Mouse (Mus musculus) urinary bladder, adult 2 months (tissue): ENCODE measurements at regions not wholly inside any gene's neighbourhood (a gene's known extent, or its start where the extent isn't known, plus 50 kb on each side); places are given as distances from the start of the nearest gene placed in this dataset.

Source experiments
- DNase-seq: peaks from one replicate; pipeline ENCODE4 v3.0.0; 2022; ENCODE audit warnings: low spot score

DNA sequence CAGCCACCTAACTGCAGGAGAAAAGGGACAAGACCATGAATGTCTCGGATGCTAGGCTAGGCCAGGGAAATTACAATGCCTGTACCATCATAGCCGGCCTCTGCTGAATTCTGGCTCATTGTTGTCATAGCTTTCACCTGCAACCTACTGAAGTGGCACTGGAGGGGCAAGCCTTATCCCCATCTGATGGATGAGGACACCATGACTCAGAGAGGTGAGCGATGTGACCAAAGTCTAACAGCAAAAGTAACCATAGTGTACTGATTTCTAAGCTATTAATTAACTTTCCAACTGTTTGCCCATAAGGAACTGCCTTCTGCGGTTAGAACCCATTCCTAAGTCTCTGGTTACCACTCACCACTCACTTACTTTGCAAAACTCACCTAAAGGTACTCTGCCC, 536.6 kb upstream of the Klf4 start:
- no peak for DNase-seq

DNA sequence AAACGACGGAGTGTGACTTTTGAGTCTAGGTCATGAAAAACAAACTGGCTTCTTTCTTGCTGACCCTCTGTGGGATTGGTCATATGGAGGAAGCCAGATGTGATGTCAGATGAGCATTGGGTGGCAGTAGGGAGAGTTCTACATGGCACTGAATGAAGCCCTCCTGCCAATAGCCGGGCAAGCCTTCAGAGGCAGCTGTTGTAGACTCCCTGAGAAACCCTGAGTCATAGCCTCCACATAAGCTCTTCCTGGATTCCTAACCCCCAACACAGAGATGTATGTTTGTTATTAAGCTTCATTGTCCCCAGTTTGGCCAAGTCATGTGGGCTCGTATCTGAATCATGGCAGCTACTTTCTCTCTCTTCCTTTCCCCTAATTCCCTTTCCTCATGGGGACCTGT, 532.4 kb upstream of the Klf4 start:
- DNase-seq, result no peak

- DNase-seq, result no peak
These were observed 519.6 kb upstream of the Klf4 start for GRCm38 (mm10) chr4:56051792-56052380.

DNA sequence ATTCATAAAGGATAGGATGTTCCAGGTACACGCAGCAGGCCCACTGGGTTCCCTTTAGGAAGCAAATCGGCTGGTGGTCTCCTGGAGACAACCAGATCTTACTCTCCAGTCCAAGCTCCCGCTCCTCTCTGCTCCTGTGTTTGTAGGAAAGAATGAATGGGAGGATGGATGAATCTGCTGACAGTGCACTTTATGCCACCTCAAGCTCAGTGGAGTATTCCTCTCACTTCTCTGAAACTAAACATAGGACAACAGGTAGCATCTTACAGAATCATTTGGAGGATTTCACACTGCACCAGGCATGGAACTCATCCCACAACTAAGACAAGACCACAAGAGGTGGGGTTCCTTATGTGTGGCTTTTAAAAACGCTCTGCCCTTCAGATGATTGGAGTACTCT, 507.1 kb upstream of the Klf4 start:
- DNase-seq, result no peak

GRCm38 (mm10) chr4:56036334-56036733, 504.1 kb upstream of the Klf4 start:
- DNase-seq, result no peak

DNA sequence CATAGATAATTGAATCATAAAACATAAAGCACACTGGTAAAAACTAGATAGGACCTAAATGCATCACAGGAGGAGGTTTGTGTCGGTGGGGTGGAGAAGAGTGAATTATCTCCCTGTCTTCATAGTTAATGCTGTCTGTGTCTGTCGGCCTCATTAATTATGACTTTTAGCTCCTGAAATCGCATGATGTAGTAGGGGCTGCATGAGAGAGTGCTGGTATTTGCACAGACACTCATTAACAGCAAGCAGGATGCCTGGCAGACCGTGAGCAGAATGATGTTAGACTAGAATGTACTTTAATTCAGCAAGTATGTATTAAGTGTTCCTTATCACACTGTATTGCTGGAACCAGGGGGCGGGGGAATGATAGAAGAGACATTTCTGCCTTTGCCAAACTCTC, 503.3 kb upstream of the Klf4 start:
- no peak for DNase-seq

GRCm38 (mm10) chr4:56028441-56028840, 496.2 kb upstream of the Klf4 start:
- DNase-seq, result no peak

DNA sequence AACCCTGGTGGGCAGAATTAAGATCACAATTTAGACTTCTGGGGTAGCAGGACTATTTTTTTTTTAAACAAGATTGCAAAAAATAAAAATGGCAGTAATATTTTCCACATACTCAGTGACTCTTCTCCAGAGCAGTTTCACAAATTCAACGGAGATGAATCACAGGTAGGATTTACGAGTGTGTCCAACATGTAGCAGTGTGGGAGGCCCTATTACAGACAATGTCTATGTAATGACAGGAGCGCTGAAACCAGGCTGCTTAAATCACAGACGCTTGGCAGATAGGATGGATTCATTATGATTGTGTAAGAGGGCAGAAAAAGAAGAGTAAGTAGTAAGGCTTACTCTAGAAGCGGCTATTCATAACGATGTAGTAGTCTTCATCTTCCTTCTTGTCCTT, 495.0 kb upstream of the Klf4 start:
- no peak for DNase-seq

- DNase-seq, result no peak
These were observed 492.2 kb upstream of the Klf4 start for GRCm38 (mm10) chr4:56024478-56024877.

DNA sequence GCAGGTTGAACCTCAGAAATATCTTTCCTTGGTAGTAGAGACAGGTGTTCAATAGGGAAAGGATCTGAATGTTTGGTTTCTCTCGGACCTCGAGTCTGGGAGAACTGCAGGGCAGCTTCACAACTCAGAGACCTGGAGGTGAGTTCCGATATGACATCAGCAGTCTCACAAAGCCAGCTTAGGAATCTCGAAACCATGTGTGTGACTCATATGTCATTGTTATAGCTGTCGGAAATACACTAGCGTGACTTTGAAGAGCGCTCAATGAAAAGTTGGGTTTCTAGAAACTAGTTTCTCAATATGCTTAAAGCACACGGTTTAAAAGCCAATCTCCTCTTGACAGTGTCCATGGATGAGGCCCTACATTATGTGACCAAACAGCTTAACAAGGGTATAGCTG, 485.9 kb upstream of the Klf4 start:
- DNase-seq, result no peak

GRCm38 (mm10) chr4:56015481-56015880, 483.2 kb upstream of the Klf4 start:
- DNase-seq, result no peak

- DNase-seq, result no peak
These were observed 476.0 kb upstream of the Klf4 start for GRCm38 (mm10) chr4:56008287-56008686.

DNA sequence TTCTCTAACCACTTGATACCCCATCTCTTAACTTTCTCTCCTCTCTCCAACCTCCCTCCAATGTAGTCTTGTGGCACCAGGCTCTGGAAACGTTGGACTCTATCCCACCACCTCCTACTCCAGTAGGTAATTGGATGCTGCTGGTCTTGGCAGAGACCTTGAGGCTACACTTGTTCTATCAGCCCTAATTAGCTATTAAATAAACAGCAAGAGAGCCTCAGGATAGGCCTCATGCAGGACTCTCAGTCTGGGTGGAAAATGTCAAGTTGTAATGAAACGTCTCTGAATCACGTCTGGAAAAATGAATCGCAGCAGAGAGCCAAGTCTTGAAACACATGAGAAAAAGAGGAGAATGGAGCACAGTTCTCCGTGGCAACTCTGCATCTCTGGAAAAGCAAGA, 472.0 kb upstream of the Klf4 start:
- DNase-seq, result no peak

- DNase-seq, result no peak
These were observed 469.1 kb upstream of the Klf4 start for GRCm38 (mm10) chr4:56001312-56001731.

DNA sequence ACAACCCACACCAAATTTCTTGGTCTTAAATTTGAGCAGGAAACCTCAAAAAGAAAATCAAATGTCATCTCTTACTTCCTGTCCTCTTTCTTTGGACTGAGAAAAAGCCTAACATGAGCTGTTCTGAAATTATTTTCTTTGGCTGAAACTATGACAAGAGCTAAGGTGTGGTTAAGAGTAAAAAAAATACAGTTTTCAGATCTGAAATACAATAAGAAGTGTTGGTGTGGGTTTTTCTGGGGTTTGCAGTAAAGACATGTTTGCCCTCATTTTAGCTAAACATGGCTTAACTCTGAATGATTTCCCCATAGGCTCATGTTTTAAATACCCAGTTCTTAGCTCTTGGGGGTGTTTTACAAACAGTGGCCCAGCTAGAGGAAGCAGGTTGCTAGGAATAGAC, 451.8 kb upstream of the Klf4 start:
- no peak for DNase-seq

GRCm38 (mm10) chr4:55978539-55978938, 446.3 kb upstream of the Klf4 start:
- DNase-seq, result no peak

- DNase-seq, result no peak
These were observed 444.0 kb upstream of the Klf4 start for GRCm38 (mm10) chr4:55976265-55976664.

DNA sequence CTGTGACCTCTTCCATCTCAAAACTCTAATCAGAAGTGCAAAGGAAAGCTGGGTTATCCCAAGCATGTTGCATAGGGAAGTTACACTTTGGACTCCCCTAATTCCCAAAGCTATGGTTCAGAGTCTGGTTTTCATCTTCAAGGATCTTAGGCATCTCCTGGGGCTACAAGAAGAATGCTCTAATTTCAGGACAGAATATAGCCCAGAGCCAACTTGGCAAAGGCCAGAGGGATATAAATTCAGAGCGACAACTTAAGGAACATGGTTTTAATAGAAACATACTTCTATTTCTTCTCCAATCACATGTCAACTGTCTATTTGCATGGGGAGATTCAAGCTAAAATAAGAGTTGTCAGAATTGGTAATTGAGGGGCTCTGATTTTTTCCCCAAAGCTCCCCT, 441.4 kb upstream of the Klf4 start:
- DNase-seq, result no peak

DNA sequence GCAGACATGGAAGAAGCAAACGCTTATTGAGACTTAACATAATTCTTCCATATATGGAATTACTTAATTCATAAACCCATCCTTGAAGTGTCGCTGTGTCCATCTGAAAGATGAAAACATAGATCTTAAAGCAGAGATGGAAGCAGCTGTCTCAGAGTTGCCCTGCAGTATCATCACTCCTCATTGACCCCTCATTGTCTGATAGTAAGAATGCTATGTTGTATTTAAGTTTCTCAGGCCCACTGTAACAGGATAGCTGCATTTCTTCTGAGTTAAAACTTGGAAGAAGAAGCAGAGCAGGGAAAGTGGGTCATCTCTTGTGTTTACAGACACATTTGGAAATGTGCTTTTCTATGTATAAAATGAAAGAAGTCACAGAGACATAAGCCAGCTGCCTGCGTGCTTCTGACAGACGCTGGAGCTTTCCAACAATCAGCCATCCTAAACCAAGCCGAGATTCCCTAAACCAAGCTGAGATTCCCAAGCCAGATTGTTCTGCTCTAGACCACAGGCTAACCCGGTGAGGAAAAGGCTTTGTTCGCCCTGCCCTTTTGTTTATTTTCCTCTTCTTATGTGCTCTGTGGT, 440.1 kb upstream of the Klf4 start:
- DNase-seq, result no peak

- no peak for DNase-seq
These were observed 427.8 kb upstream of the Klf4 start for GRCm38 (mm10) chr4:55960063-55960462.

DNA sequence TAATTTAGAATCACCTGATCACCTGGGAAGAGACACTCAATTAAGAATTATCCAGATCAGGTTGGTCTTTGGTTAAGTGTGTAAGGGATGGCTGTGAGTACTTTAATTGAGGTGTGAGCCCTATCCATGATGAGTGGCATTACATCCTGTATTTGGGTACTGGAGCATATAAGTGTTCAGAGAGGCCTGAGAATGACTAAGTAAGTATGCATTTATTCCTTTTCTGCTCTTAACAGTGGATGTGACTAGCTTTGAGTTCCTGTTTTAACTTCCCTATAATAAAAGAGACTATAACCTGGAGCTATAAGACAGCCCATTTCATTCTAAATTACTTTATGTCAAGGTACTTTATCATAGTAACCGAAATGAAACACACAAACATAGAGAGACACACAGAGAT, 421.4 kb upstream of the Klf4 start:
- DNase-seq, result no peak

- no peak for DNase-seq
These were observed 420.0 kb upstream of the Klf4 start for GRCm38 (mm10) chr4:55952220-55952619.

DNA sequence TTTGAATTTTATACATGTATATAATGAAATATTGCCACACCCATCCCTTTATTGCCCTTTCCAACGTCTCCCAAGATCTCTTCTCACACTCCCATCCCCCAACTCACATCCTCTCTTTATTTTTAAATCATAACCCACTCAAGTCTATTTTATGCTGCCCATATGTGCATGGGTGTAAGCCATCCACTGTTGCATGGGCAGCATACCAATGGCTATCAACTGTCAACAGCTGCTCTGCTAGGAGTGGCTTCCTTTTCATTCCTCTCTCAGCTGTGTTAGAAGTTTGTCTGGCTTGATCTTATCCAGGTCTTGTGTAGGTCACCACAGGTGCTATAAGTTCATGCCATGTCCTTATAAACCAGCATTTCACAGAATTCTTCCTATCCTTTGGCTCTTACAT, 409.2 kb upstream of the Klf4 start:
- DNase-seq, result no peak

- no peak for DNase-seq
These were observed 406.1 kb upstream of the Klf4 start for GRCm38 (mm10) chr4:55938383-55938782.
